Mouse (Mus musculus): Measurements from ENCODE around the gene Uck1. TPM values are rescaled to one million over a fixed set of nuclear protein-coding genes. Genes with fewer than 3 reads are reported as not detected.

Uck1 gene
- total RNA-seq, 2 experiments from 2014 or later = 52.8 to 60.0 TPM

DNA sequence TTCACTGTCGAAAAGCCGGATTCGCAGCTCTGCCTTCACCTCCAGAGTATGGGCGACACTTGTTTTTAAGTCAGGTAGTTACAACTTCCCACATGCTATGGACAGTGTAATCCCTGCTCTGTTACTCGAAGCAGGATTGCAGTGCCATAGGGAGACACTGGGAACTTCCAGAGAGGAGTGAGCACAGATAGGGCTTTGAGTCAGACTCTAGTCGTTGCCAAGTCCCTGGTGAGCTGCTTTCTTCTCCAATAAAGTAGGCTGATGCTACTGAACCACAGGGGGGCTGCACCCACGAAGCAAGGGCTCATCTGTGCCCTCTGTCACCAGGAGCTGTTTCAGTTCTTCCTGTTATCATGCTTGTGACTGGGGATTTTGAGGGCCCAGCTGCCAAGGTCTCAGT lies 38.4 kb downstream of the Uck1 start:
- DNase-seq (ENCODE audit: extremely low spot score in 1 of 2, low spot score in 1 of 2) = no peak

DNA sequence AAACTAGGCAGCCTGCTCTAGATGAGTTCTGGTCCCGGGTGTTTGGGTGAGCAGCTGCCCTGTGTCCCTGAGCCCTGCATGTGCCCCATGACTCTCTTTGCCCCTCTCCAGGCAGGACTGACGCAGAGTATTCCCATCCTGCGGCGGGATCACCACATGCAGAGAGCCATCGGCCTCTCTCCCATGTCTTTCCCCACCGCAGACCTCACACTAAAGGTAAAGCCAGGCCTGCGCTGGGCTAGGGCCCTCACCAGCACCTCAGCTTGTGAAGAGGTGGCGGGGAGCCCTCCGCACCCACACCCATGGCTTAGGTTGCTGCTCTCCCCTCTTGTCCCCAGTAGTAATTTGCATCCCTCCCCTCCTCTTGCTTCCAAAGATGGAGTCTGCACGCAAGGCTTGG lies 39.0 kb downstream of the Uck1 start:
- DNase-seq (ENCODE audit: extremely low spot score in 1 of 2, low spot score in 1 of 2) = no peak

DNA sequence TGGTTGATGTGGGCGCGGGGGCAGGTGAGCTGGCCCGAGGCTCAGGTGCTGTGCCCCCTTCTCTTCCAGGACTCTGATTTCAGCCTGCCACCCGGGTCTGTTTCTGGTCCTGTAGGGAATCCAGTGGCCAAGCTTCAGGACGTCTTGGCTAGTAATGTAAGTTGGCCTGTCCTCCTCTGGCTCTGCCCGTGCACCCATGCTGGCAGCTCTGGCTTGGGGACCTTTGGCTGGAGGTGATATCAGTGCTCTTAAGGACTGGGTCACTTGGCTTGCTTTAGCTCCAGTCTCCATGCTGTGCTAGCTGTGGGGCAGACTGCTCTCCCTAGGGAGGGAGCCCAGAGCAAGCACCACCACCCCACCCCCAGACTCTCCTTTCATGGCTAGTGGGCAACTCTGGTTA lies 39.9 kb downstream of the Uck1 start:
- no peak for DNase-seq (ENCODE audit: extremely low spot score in 1 of 2, low spot score in 1 of 2)

DNA sequence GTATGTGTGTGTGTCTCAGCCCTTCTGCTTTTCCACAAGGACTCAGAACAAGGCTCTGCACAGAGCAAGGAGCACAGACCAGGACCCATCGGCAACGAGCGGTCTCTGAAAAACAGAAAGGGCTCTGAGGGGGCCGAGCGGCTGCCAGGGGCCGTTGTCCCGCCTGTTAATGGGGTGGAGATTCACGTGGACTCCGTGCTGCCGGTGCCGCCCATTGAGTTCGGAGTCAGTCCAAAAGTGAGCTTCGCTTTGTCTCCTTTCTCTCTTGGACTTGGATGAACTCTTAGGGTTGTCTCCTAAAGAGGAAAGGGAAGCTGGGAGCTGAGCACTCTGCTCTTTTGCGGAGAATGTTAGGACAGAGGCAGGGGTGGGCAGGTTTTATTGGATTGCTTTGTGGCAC lies 40.5 kb downstream of the Uck1 start:
- no peak for DNase-seq (ENCODE audit: extremely low spot score in 1 of 2, low spot score in 1 of 2)

DNA sequence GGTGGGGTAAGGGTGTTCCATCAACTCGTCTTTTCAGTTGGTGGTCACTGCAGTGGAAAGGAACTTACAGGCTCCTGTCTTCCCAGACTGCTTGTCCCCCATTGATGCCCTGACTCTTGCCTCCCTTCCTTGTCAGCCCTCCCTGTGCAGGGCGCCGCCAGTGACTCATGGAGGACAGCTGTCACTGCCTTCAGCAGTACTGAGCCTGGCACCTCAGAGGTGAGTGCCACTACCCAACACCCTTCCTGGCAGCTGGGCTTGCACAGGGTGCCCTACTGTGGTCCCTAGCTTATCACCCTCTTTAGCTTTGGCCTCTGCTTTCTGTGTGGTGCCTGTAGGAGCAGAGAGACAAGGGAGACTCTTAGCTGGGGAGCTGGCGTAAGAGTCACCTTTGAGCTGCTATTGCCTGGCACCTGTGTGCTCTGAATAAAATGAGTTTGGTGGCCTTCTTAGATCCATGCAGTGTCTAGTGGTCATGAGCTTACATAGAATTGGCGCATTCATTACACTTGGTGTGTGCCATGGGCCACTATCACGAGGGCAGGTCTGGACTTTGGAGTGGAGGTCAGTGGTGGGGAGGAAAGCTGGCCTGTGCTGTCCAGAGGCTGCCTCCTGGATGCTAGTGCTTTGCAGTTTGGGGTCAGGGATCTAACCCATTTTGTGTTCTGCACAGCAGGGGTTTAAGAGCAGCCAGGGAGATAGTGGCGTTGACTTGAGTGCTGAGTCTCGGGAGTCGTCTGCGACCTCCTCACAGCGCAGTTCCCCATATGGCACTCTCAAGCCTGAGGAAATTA lies 41.2 kb downstream of the Uck1 start:
- no peak for DNase-seq (ENCODE audit: extremely low spot score in 1 of 2, low spot score in 1 of 2)

DNA sequence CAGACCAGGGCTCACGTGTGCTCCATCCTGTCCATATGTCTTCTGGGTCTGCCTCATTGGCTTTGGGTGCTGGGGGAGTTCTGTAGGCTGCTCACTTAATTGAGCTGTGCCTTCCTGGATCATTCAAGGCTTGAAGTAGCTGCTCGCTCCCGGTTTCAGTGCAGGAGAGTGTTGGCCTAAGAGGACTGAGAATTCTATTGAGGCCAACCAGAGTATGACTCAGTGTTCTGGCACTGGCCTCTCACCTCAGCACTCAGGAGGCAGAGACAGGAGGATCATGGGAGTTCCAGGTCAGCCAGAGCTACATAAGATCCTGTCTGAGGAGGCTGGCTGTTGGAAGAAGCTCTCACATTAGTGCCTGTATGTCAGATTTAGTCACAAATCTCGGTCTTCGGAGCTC lies 41.8 kb downstream of the Uck1 start:
- DNase-seq (ENCODE audit: extremely low spot score in 1 of 2, low spot score in 1 of 2) = no peak

DNA sequence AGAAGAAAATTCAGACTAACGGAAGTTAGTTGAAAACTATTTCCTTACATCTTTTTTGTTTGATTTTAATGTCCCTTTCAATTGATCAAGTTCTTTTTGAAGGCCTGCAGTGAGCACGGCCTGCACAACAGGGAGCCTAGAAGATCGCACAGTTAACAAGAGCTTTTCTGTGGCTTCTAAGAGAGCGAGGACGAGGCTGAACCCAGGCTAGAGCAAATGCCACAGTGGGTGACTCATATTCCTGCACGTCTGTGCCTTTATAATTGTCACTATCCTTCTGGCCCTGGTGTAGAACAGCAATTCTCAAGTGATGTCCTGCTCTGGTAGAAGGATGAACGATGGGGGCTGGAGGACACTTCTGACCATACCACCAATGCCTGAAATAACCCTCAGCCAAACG lies 42.3 kb downstream of the Uck1 start:
- no peak for DNase-seq (ENCODE audit: extremely low spot score in 1 of 2, low spot score in 1 of 2)

DNA sequence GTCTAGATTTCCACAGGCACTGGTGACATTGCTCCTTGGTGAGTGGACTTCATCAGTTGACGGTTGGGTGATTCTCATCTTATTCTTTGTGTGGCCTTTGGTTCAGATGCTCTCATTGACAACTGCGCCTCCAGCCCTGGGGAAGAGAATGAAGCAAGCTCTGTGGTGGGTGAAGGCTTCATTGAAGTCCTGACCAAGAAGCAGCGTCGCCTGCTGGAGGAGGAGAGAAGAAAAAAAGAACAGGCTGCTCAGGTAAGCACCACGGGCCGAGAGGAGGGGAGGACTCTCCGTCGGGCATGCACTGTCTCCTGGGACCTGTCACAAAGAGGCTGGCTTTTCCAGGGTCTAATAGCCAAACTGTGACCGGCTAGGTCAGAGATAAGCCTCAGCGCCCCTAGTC lies 43.5 kb downstream of the Uck1 start:
- no peak for DNase-seq (ENCODE audit: extremely low spot score in 1 of 2, low spot score in 1 of 2)

DNA sequence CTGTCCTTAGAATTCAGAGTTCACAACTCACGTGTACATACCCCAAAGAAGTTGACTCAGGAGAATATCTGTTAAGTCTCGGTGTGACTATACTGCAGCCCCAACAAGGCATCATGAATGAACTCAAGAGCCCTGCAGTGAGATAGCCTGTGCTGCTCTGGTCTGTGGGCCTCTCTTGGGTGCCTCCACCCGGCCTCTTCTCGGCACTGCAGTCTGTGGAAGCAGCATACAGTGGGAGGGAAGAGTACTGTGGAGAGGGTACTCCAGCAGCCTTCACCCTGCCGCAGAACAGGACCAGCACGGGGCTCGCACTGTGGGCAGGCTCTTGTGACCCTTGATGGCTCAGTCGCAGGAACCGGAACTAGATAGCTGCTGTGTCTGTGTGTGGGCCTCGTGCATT lies 44.4 kb downstream of the Uck1 start:
- no peak for DNase-seq (ENCODE audit: extremely low spot score in 1 of 2, low spot score in 1 of 2)

DNA sequence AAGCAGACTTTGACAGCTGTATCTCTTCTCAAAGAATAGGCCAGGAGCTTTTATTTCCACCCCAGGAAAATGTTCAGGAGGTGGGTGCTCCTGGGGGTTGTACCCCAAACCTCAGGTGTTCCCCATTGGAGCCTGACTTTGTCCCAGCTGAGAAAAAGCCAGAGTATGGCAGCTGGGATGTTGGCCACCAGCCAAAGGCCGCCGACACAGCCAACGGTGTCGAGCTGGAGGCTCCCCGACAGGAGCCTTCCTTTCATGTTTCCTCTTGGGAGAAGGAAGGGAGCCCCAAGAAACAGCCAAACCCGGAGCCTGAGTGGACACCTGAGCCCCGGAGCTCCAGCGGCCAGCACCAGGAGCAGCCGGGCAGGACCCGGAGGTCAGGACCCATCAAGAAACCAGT lies 47.0 kb downstream of the Uck1 start:
- no peak for DNase-seq (ENCODE audit: extremely low spot score in 1 of 2, low spot score in 1 of 2)

DNA sequence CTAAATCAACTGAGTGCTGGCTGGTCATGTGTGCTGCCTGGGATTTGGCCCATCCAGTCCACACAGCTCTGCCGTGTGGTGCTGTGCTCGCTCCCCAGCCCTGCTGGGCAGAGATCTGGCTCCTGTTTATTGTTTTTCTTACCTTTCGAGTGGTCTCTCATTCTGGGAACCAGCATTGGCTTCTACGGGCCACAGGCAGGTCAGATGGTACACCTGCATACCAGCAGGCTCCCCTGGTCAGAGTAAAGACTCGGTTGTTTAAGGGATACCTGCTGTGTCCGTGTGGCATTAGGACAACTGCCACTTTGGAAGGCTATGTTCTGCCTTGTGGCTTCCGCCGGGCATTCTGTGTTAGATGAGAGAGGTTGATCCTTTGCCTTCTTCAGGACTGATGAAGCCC lies 48.3 kb downstream of the Uck1 start:
- DNase-seq (ENCODE audit: extremely low spot score in 1 of 2, low spot score in 1 of 2) = no peak

DNA sequence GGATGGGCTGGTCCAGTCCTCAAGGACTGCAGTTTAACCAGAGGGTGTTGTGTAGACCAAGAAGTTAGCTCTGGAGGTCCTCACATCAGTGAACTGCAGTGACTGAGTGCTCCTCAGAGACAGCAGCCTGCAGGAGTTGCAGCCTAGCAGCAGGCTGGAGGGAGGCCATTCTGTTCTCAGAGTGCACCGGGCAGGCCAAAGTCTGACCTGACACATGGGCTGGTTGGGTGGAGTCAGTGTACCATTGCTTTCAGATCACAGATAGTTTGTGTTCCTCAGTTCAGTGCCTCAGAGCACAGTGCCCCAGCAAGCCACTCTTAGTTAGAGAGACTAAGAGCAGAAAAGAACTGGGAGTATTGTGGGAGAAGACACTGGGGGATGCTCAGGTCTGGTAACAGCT lies 52.3 kb downstream of the Uck1 start:
- no peak for DNase-seq (ENCODE audit: extremely low spot score in 1 of 2, low spot score in 1 of 2)

Other genes starting within 250 kb of the Uck1 start
- gene Fam78a, start 175.3 kb downstream of the Uck1 start, total RNA-seq (2021) = 1 to 10 TPM; 3.2 to 6.3 TPM
- gene Plpp7, start 164.6 kb downstream of the Uck1 start, total RNA-seq (2021) = 10 to 100 TPM; 23.7 to 24.4 TPM
- 100 to 1,000 TPM; 248 to 275 TPM for gene Prrc2b, start 109.1 kb downstream of the Uck1 start, total RNA-seq (2021)
- gene Pomt1, start 23.6 kb downstream of the Uck1 start, total RNA-seq (2021) = 10 to 100 TPM; 21.4 to 25.2 TPM
- 10 to 100 TPM; 81.4 to 89.9 TPM for gene Golga2, start 27.2 kb upstream of the Uck1 start, total RNA-seq (2021)
- gene Swi5, start 27.9 kb upstream of the Uck1 start, total RNA-seq (2021) = 100 to 1,000 TPM; 206 to 208 TPM
- 10 to 100 TPM; 56.1 to 85.3 TPM for gene Ciz1, start 92.2 kb upstream of the Uck1 start, total RNA-seq (2021)
- gene Dnm1, start 93.2 kb upstream of the Uck1 start, total RNA-seq (2021) = 1,000 to 10,000 TPM; 1,309 to 1,323 TPM
- gene 1110008P14Rik, start 121.8 kb upstream of the Uck1 start, total RNA-seq (2021) = 100 to 1,000 TPM; 194 to 197 TPM
- gene Lcn2, start 128.1 kb upstream of the Uck1 start, total RNA-seq (2021) = under 1 TPM; 0.56 to 0.81 TPM
- 10 to 100 TPM; 40.1 to 41.9 TPM for gene Ptges2, start 135.7 kb upstream of the Uck1 start, total RNA-seq (2021)
- 1 to 10 TPM; 4.1 to 4.2 TPM for gene Naif1, start 190.3 kb upstream of the Uck1 start, total RNA-seq (2021)
- gene Slc25a25, start 191.3 kb upstream of the Uck1 start, total RNA-seq (2021) = 10 to 100 TPM; 53.5 to 55.2 TPM